Comparison of ENCODE assay signal across 8 mouse cellular contexts in the genomic region with DNA sequence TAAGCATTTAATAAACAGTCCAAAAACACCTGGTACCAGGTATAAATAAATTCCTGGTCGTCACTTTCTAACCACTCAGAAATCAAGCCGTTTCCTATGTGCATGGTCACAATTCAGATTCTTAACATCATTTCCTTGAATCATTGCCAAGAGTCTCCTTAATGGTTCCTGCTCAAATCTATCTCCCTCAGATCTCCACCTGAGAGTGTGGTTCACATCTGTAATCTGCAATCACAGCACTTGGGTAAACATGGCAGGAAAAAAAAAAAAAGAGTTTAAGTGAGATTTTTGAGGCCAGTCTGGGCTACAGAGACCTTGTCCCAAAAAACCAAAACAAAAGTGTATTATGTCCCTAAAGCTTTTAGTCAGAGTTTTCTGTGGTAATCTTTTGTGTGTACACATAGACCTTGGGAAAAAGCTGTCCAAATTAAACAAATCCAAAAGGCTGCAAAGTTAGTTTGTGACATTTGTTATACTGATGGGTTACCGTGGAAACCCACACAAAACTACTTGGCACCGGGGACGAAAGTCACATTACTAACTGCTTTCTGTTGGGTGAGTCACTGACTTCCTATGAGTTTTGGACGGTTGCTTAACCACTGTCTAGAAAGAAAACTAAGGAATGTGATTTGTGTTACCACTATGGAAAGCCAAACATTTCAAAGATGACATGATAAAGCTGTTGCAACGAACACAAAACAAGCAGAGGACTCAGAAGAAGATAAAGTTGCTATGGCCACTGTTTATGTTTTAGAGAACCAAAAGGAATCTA. TPM values are rescaled to one million over a fixed set of nuclear protein-coding genes. Genes with fewer than 3 reads are reported as not detected.
DNase-seq lines count a peak whose midpoint lies in the region; ATAC-seq and TF ChIP-seq lines count a peak whose summit lies in the region.

No protein-coding gene starts in this region.

- H3K9me3 ChIP-seq in heart, embryonic 15.5 days (replicated peaks) = no peaks in the 10 kb centered on the region

- whole genome bisulfite sequencing in kidney, adult 2 months = 30% methylated on average over 7 of the region's 7 CpGs
- 34% methylated on average over 7 of the region's 7 CpGs for WGBS in heart, embryonic 15.5 days

- H3K4me2 ChIP-seq in heart, embryonic 15.5 days = no peak overlapping the region

- H3K27ac ChIP-seq in kidney, adult 2 months (ENCODE audit: insufficient read depth, low read depth, low read length) = no peak overlapping the region
- peak overlapping the region; percentile 26 for H3K27ac ChIP-seq in heart, embryonic 15.5 days

- ATAC-seq in heart, embryonic 15.5 days (replicated peaks; ENCODE audit: insufficient number of reproducible peaks, insufficient read depth, low FRiP score, low read depth) = peak; percentile 31; the same call in 1 of the 2 replicates
- no peak for ATAC-seq in erythroblast, adult 5-6 weeks (replicated peaks; ENCODE audit: low FRiP score, poor library complexity, severe bottlenecking)

- TF ChIP-seq CTCF in kidney, adult 2 months (conservative IDR thresholded peaks at IDR 0.05; ENCODE audit: insufficient read depth, insufficient read length, low read depth, low read length) = no peak

- no peaks in the 10 kb centered on the region for H3K36me3 ChIP-seq in kidney, adult 2 months (ENCODE audit: control insufficient read depth, insufficient read depth, low read length)
- no peaks in the 10 kb centered on the region for H3K36me3 ChIP-seq in heart, embryonic 15.5 days

- H3K4me1 ChIP-seq in kidney, adult 2 months (ENCODE audit: control insufficient read depth, insufficient read depth, low read length) = peaks cover 3% of the 10 kb centered on the region; the same call in 1 of the 2 replicates
- peaks cover 13% of the 10 kb centered on the region; the same call in 1 of the 2 replicates for H3K4me1 ChIP-seq in heart, embryonic 15.5 days (replicated peaks)

- no peak for TF ChIP-seq POLR2A in kidney, adult 2 months (IDR thresholded peaks at IDR 0.05; ENCODE audit: low read depth, low read length)

- H3K9ac ChIP-seq in heart, embryonic 15.5 days = no peak overlapping the region

- H3K27me3 ChIP-seq in kidney, adult 2 months (replicated peaks; ENCODE audit: control insufficient read depth, insufficient read depth, low read length) = no peaks in the 10 kb centered on the region
- H3K27me3 ChIP-seq in heart, embryonic 15.5 days = no peaks in the 10 kb centered on the region

- no peak overlapping the region for H3K4me3 ChIP-seq in kidney, adult 2 months (ENCODE audit: insufficient read depth, low read depth, low read length)
- no peak overlapping the region for H3K4me3 ChIP-seq in heart, embryonic 15.5 days

- peak; percentile 54 for DNase-seq in kidney, adult 2 months
- DNase-seq in kidney, adult 8-10 months = no peak
- peak; percentile 93 for DNase-seq in NIH3T3 (ENCODE audit: low read depth)
- DNase-seq in lung, postnatal 14 days = peak; percentile 52
- DNase-seq in ovary, postnatal 36 days (ENCODE audit: low spot score) = no peak
- DNase-seq in thymus, adult 18-20 months = no peak

RNA-seq across cellular contexts. Expression of a gene that starts 16.7 kb away (rescaled TPM):
- polyA plus RNA-seq in kidney, adult 2 months (2012; rRNA removed) = 6.1 and 7.8 TPM in 2 replicates
- 6.2 and 7.6 TPM in 2 replicates for polyA plus RNA-seq in heart, embryonic 15.5 days (2015; fragmentation: Nextera tagmentation; extraction: Ambion mirVana)
- total RNA-seq in erythroblast, adult 5-6 weeks (2015; ENCODE audit: low replicate concordance) = 6.3 and 10.2 TPM in 2 replicates
- total RNA-seq in erythroblast, adult 5-6 weeks (2017; ENCODE audit: low replicate concordance) = 6.3 and 6.5 TPM in 2 replicates

Comparison
In these comparisons a context has a peak if more than half of its experiments do, and no peak if none do; other contexts are left out.
1. DNase-seq: peak in kidney, adult 2 months (single experiment), NIH3T3 (single experiment) and lung, postnatal 14 days (single experiment); none in kidney, adult 8-10 months (0 of 2), ovary, postnatal 36 days (single experiment) and thymus, adult 18-20 months (0 of 2).